Mouse (Mus musculus): ENCODE measurements around the gene Emg1.
A peak's percentile ranks its signal among the peaks of the same experiment; 100 is the strongest.
"Not testable (repeated sequence)": the region's sequence is repeated elsewhere in the genome, so short reads cannot be mapped to it uniquely, and the experiment has no call there.

The Emg1 gene

GRCm38 (mm10) chr6:124708289-124708889 is 3.6 kb downstream of the Emg1 start:
- no peak for DNase-seq (ENCODE audit: low read depth, low spot score)

- no peak for DNase-seq (ENCODE audit: low read depth, low spot score)
These were observed 5.8 kb downstream of the Emg1 start for GRCm38 (mm10) chr6:124706061-124706627.

GRCm38 (mm10) chr6:124704417-124704816 is 7.6 kb downstream of the Emg1 start:
- no peak for DNase-seq (ENCODE audit: low read depth, low spot score)

GRCm38 (mm10) chr6:124703789-124704188 is 8.2 kb downstream of the Emg1 start:
- DNase-seq (ENCODE audit: low read depth, low spot score) = no peak

- peak; percentile 69 for DNase-seq (ENCODE audit: low read depth, low spot score)
These were observed 9.2 kb downstream of the Emg1 start for GRCm38 (mm10) chr6:124702784-124703103.

GRCm38 (mm10) chr6:124702102-124702783 is 9.7 kb downstream of the Emg1 start:
- no peak for DNase-seq (ENCODE audit: low read depth, low spot score)

- DNase-seq (ENCODE audit: low read depth, low spot score) = no peak
These were observed 10.6 kb downstream of the Emg1 start for GRCm38 (mm10) chr6:124701338-124701737.

GRCm38 (mm10) chr6:124699962-124700610 is 11.9 kb downstream of the Emg1 start:
- DNase-seq (ENCODE audit: low read depth, low spot score) = no peak

- DNase-seq (ENCODE audit: low read depth, low spot score) = no peak
These were observed 12.6 kb downstream of the Emg1 start for GRCm38 (mm10) chr6:124699366-124699765.

- no peak for DNase-seq (ENCODE audit: low read depth, low spot score)
These were observed 13.2 kb downstream of the Emg1 start for GRCm38 (mm10) chr6:124698751-124699150.

- DNase-seq (ENCODE audit: low read depth, low spot score) = no peak
These were observed 15.4 kb downstream of the Emg1 start for GRCm38 (mm10) chr6:124696441-124697150.

GRCm38 (mm10) chr6:124694166-124694955 is 17.6 kb downstream of the Emg1 start:
- DNase-seq (ENCODE audit: low read depth, low spot score) = no peak

GRCm38 (mm10) chr6:124693243-124693981 is 18.6 kb downstream of the Emg1 start:
- no peak for DNase-seq (ENCODE audit: low read depth, low spot score)

- no peak for DNase-seq (ENCODE audit: low read depth, low spot score)
These were observed 21.5 kb downstream of the Emg1 start for GRCm38 (mm10) chr6:124690517-124690916.

GRCm38 (mm10) chr6:124689011-124689410 is 23.0 kb downstream of the Emg1 start:
- no peak for DNase-seq (ENCODE audit: low read depth, low spot score)

GRCm38 (mm10) chr6:124688151-124688758 is 23.7 kb downstream of the Emg1 start:
- DNase-seq (ENCODE audit: low read depth, low spot score) = no peak

GRCm38 (mm10) chr6:124686644-124687043 is 25.3 kb downstream of the Emg1 start:
- DNase-seq (ENCODE audit: low read depth, low spot score) = not testable (repeated sequence)

- no peak for DNase-seq (ENCODE audit: low read depth, low spot score)
These were observed 26.2 kb downstream of the Emg1 start for GRCm38 (mm10) chr6:124685606-124686386.
